Mouse (Mus musculus) liver, postnatal 0 days (tissue): ENCODE measurements around the gene Arl16.

Experiments
- CTCF ChIP-seq: sonication (generic); IDR thresholded peaks from 2 replicates; pipeline ENCODE4 v1.5.1; 2016; ENCODE audit warnings: antibody characterized with exemption, low read depth
- EP300 ChIP-seq: IDR thresholded peaks from 2 replicates; pipeline ENCODE4 v1.6.1; 2016; ENCODE audit warnings: antibody characterized with exemption, low read depth, mild to moderate bottlenecking

DNA sequence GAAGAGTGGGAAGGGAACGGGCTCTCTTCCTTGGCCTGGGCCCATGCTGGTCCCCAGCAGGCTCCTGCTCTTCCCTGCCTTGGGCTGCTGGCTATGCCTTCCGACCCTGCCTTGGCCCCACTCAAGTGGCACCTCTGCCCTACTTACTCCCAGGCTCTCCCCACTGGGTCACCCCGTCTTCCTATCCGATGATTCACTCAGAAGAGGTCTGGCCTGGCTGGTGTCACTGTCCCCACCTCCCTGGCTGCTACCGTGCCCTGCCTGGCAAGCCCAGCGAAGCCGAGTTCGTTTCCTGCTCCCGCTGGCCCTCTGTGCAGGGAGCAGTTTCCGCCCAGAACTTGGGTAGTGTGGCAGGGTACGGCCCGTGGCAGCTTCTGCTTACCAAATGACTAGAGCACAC is 30.8 kb upstream of the Arl16 start:
- no peak for TF ChIP-seq CTCF
- TF ChIP-seq EP300 = no peak
